Mouse (Mus musculus) hindbrain, embryonic 10.5 days (tissue): ENCODE results near the gene Smyd2. TPM values are rescaled to one million over a fixed set of nuclear protein-coding genes. Genes with fewer than 3 reads are reported as not detected.

Experiments used
- DNase-seq: peaks from one replicate; pipeline ENCODE4 v3.0.0-alpha.2; 2017; ENCODE audit warnings: low spot score
- H3K27ac ChIP-seq: fragments of 300-500 bp; sonication (generic); 2 replicates; pipeline ENCODE4 v1.5.1; 2016; ENCODE audit warnings: mild to moderate bottlenecking, moderate library complexity
- H3K27me3 ChIP-seq: fragments of 300-500 bp; sonication (generic); 2 replicates; pipeline ENCODE4 v1.6.1; 2016; ENCODE audit warnings: mild to moderate bottlenecking; ENCODE audit not compliant: poor library complexity, insufficient read depth, severe bottlenecking
- H3K36me3 ChIP-seq: fragments of 300-500 bp; sonication (generic); 2 replicates; pipeline ENCODE4 v1.6.1; 2016; ENCODE audit warnings: mild to moderate bottlenecking, moderate library complexity
- H3K4me1 ChIP-seq: fragments of 300-500 bp; sonication (generic); replicated peaks from 2 replicates; pipeline ENCODE4 v1.6.1; 2016; ENCODE audit warnings: mild to moderate bottlenecking
- H3K4me3 ChIP-seq: fragments of 300-500 bp; sonication (generic); 2 replicates; pipeline ENCODE4 v1.5.1; 2016; ENCODE audit warnings: mild to moderate bottlenecking, moderate library complexity
- H3K9me3 ChIP-seq: fragments of 300-500 bp; sonication (generic); 2 replicates; pipeline ENCODE4 v1.6.1; 2016; ENCODE audit warnings: mild to moderate bottlenecking, moderate library complexity
- whole genome bisulfite sequencing: fragments of 180-500 bp; shearing (Covaris S2); methylation state at CpG from one replicate; pipeline ENCODE4 v1.1.7; 2016; 5-methylcytosine and 5-hydroxymethylcytosine counted together
- polyA plus RNA-seq: library from polyadenylated mRNA; unstranded; fragments of >200 nt; fragmentation: Nextera tagmentation; extraction: Ambion mirVana; gene quantifications from 2 replicates; pipeline ENCODE4 v1.2.1, GENCODE M21; 2016

Gene Smyd2
- polyA plus RNA-seq, 1 experiment from 2014 or later, result 59.7 TPM

DNA sequence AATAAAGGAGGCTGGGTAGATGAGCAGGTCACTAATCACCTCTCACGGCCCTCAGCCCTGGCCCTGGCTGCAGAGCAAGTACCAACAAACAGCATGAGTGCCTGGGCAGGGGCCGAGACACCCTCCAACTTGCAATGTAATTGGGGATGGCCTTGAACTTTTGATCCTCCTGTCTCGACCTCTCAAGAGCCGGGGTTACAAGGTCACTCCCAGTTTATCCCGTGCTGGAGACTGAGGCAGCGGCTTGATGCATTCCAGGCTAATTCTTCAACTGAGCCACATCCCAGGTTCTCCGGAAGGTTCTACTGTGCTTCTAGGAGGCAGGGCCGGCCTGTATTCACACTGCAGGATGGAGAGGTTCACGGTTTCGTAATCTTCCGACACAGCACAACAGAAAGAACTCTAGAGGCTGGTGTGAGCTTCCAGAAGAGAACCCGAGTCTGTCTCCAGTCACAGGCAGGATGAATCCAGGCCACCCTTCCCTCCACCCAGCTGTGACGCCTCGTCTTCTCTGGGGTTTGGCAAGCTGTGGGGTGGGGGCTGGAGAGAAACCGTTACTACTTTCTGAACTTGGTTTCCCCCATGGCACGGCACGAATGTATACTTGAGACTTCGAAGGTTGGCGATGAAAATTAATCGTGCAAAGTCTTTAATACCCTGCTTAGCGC, 8.9 kb downstream of the Smyd2 start:
- Histone ChIP-seq H3K27me3 (peaks cover 3% of the 10 kb centered on the region; the same call in 1 of the 2 replicates), H3K27ac (no peak overlapping the region), H3K4me1 (peaks cover 63% of the 10 kb centered on the region), H3K9me3 (no peaks in the 10 kb centered on the region), H3K4me3 (no peak overlapping the region), H3K36me3 (peaks cover 23% of the 10 kb centered on the region)
- WGBS, result 90% methylated on average over 21 of the region's 21 CpGs
- no peak for DNase-seq

DNA sequence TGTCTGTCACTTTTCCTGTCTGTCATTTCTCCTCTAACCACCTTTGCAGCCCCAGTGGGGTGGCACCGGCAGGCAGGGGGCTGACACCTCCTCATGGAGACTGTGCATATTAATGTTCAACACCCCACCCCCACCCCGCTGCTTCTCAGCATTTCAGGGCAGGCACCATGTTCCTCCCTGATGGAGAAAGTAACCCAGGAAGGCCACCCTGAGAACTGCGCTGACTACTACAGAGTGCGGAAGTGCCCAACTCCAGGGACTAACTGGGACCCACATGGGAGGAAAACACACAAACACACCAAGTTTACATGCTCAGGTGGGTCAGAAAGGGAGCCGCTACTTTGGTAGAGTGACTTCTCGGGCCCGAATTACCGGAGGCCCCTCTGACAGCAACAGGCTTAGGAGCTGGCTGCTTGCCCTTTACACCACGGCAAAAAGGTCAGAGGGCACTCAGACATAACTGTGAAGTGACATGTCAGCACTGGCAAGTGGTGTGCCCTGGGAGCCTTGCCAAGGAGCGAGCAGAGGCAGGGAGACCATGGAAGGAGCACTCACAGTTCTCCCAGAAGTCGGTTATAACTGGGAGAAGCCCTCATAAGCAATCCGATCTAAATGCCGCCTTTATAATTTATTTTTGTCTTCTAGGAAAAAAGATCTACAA, 11.3 kb downstream of the Smyd2 start:
- no peak overlapping the region for H3K27ac ChIP-seq
- peaks cover 3% of the 10 kb centered on the region; the same call in 1 of the 2 replicates for H3K27me3 ChIP-seq

DNA sequence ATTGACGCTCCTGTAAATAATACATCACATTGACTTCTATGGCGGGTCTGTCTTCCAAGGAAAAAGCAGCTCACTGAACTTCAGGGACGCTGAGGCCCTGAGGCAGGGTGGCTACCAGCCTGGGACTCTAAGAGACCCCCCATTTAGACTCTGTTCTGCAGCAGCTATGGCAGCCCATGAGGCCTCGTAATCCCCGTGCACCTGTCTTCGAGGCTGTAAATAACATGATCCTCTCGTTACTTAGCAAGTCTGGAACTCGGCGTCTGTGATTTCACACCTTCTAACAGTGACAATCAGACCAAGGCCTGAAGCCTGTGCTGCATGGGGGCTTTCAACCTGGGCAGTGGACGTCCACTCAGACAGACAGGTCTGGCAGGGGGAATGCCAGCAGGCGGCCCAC, 19.0 kb downstream of the Smyd2 start:
- no peak overlapping the region for H3K4me3 ChIP-seq
- no peaks in the 10 kb centered on the region for H3K27me3 ChIP-seq
- WGBS, result 91% methylated on average over 11 of the region's 11 CpGs
- H3K36me3 ChIP-seq, result peaks cover 33% of the 10 kb centered on the region
- no peaks in the 10 kb centered on the region for H3K9me3 ChIP-seq
- H3K4me1 ChIP-seq, result peaks cover 3% of the 10 kb centered on the region; the same call in 1 of the 2 replicates
- no peak overlapping the region for H3K27ac ChIP-seq
- DNase-seq, result no peak

More for the DNA sequence above, 11.3 kb downstream of the Smyd2 start:
- peaks cover 28% of the 10 kb centered on the region for H3K36me3 ChIP-seq
- no peak overlapping the region for H3K4me3 ChIP-seq
- peaks cover 40% of the 10 kb centered on the region for H3K4me1 ChIP-seq
- DNase-seq, result no peak
- 61% methylated on average over 13 of the region's 13 CpGs for WGBS
- H3K9me3 ChIP-seq, result no peaks in the 10 kb centered on the region

DNA sequence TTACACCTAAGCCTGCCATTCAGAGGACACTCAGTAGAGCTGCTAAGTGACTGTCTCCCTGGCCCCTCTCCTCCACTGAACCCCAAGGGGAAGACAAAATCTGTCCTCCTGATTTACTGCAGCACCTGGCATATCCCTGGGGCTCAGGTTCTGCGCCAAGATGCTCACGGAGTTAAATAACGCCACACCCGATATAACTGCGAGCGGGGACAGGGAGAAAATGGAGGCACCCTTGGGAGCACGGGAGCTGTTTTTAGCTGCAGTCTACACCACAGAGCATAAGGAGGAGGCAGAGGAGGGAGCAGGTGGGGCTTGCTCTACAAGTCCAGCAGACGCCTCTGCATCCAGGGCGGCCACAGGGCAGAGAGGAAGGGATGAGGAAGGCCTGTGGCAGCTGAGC, 19.8 kb downstream of the Smyd2 start:
- no peaks in the 10 kb centered on the region for H3K9me3 ChIP-seq
- H3K4me3 ChIP-seq, result no peak overlapping the region
- no peak overlapping the region for H3K27ac ChIP-seq
- H3K36me3 ChIP-seq, result peaks cover 29% of the 10 kb centered on the region
- WGBS, result 91% methylated on average over 9 of the region's 9 CpGs
- DNase-seq, result no peak
- H3K4me1 ChIP-seq, result peaks cover 9% of the 10 kb centered on the region; the same call in 1 of the 2 replicates
- H3K27me3 ChIP-seq, result no peaks in the 10 kb centered on the region

DNA sequence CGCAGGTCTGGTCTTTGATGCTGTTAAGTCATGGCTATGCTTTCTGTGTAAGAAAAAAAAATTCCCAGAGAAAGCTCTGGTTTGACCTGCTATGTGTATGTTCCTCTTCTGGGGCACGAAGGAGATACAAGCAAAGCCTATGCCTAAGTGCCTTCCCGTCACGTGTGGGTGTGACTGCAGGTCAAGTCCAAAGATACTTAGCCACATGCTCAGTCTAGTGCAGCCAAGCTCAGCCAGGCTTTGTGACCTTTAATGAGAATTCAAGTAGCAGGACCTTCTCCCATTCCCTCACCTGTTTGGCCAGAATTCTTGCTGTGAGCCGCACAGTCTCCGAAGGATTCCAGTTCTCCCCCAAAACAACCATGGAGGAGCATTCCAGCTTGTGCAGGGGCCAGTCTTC, 22.6 kb downstream of the Smyd2 start:
- Histone ChIP-seq H3K4me1 (peaks cover 9% of the 10 kb centered on the region), H3K9me3 (no peaks in the 10 kb centered on the region), H3K27ac (no peak overlapping the region), H3K4me3 (no peak overlapping the region), H3K27me3 (no peaks in the 10 kb centered on the region), H3K36me3 (peaks cover 53% of the 10 kb centered on the region)
- WGBS, result 92% methylated on average over 6 of the region's 6 CpGs
- no peak for DNase-seq

DNA sequence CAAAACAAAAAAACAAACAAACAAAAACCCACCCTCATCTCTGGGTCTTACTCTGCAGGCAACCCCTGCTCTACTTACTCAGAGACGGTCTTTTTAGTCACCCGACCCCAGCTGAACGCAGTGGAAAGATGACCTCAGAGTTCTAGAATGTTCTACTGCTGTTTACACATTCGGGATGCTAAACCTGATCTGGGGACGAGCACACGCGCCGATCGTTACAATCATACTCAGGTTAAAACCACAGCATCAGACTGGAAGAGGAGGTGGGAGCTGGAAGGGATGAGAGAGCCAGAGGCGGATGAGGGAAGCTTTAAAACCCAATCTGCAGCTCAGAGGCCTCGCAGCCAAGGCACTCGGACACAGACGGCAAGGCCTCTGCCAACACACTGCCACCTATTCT, 23.5 kb downstream of the Smyd2 start:
- no peaks in the 10 kb centered on the region for H3K9me3 ChIP-seq
- no peak for DNase-seq
- no peak overlapping the region for H3K27ac ChIP-seq
- peaks cover 12% of the 10 kb centered on the region for H3K4me1 ChIP-seq
- 93% methylated on average over 13 of the region's 13 CpGs for WGBS
- H3K36me3 ChIP-seq, result peaks cover 58% of the 10 kb centered on the region
- H3K4me3 ChIP-seq, result no peak overlapping the region
- H3K27me3 ChIP-seq, result no peaks in the 10 kb centered on the region

DNA sequence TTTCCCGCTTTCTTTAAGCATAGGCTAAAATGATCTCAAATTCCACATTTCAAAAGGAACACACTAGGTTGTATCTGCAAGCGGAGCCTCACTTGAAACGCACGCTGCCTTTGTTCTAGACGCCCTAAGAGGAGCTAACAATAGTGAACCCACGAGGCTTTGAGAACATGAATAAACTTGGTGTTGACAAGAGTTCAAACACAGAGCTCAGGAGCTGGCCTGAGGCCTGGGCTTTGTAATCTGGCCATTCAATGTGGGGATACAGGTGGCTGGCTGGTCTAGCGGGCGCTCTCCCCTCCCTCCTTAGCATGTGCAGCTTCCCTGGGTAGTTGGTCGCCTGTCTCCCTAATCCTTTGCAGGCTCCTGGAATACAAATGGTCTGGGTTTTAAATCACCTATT, 24.3 kb downstream of the Smyd2 start:
- Histone ChIP-seq H3K27ac (no peak overlapping the region), H3K9me3 (no peaks in the 10 kb centered on the region), H3K36me3 (peaks cover 62% of the 10 kb centered on the region), H3K4me1 (peaks cover 12% of the 10 kb centered on the region), H3K4me3 (no peak overlapping the region), H3K27me3 (no peaks in the 10 kb centered on the region)
- WGBS, result 75% methylated on average over 9 of the region's 9 CpGs
- DNase-seq, result no peak

DNA sequence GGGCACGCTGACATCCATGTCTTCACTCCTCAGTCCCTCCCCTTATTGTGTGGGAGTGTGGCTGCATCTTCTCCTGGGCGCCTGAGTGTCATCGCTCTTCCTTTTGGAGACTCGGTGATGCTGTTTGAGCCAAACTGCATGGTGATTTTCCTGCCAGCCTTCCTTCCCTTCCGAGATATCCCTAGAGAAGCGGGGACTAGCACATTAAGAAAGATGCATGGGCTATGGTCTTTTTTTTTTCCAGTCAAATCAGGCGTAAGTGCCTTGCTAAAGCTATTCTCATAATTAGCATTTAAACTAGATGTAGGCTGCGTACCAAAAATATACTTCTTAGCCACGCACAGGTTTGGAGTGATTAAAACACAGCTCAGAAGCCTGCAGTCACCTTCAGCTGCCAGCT, 28.0 kb downstream of the Smyd2 start:
- Histone ChIP-seq H3K27ac (no peak overlapping the region), H3K4me3 (no peak overlapping the region), H3K36me3 (peaks cover 57% of the 10 kb centered on the region), H3K9me3 (no peaks in the 10 kb centered on the region), H3K4me1 (peaks cover 22% of the 10 kb centered on the region), H3K27me3 (no peaks in the 10 kb centered on the region)
- DNase-seq, result no peak
- WGBS, result 86% methylated on average over 9 of the region's 9 CpGs

DNA sequence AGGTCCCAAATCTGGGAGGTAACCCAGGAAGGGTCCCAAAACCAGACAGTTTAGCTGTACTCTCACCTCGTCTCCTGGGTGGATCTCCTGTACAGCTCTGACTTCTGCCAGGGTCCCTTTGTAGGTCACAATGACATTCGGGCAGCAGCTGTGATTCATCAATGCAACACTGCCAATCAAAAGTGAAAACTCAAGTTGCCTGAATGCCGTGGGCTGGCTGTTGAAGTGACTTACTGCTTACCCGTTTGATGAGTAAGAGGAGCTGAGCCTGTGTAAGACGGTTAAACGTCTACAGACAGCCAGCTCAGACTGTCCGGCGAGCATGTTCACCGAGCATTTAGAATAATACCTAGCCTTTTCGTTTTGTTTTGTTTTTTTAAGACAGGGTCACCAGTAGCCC, 33.4 kb downstream of the Smyd2 start:
- no peak for DNase-seq
- Histone ChIP-seq H3K9me3 (no peaks in the 10 kb centered on the region), H3K27ac (no peak overlapping the region), H3K4me3 (no peak overlapping the region), H3K4me1 (peaks cover 38% of the 10 kb centered on the region), H3K27me3 (no peaks in the 10 kb centered on the region), H3K36me3 (peaks cover 35% of the 10 kb centered on the region)
- WGBS, result 71% methylated on average over 10 of the region's 10 CpGs

DNA sequence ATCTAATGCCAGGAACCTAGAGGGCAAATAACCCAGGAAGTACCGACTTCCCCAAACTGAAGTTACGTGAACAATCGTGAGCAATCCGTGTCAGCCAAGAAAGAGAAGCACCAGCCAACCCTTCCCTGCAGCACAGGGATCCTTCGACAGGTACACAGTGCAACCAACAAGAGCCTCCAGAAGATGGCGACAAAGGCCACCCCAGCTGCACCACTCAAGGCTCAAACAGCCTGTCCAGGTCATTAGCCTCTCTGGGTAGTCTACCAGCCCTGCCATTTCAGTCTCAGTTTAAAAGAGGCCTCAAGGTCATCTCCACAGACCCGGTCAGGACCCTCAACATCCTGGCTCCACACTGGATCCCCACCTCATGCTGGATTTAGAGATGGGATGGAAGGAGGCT, 34.6 kb downstream of the Smyd2 start:
- Histone ChIP-seq H3K4me1 (peaks cover 47% of the 10 kb centered on the region), H3K9me3 (no peaks in the 10 kb centered on the region), H3K27me3 (no peaks in the 10 kb centered on the region), H3K27ac (no peak overlapping the region), H3K36me3 (peaks cover 23% of the 10 kb centered on the region), H3K4me3 (no peak overlapping the region)
- DNase-seq, result peak; percentile 77
- 36% methylated on average over 7 of the region's 7 CpGs for WGBS

DNA sequence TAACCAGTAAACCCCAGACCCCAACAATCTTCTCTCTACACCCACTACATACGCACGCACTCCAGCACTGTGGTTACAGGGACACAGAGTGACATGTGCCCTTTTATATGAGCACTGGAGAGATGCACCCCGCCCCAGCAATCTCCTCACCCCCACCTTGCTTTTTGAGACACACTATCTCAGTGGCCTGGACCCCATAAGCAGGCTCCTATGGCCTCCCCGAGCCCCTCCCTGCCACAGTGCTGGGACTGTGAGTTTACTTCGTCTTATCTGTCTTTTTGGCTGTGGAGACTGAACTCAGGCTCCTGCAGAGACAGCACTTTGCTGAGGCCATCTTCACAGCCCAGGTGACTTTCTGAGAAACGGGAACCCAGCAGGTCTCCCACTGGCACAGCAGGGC, 36.2 kb downstream of the Smyd2 start:
- no peak overlapping the region for H3K27ac ChIP-seq
- no peaks in the 10 kb centered on the region for H3K9me3 ChIP-seq
- no peak overlapping the region for H3K4me3 ChIP-seq
- DNase-seq, result no peak
- peaks cover 19% of the 10 kb centered on the region for H3K36me3 ChIP-seq
- H3K4me1 ChIP-seq, result peaks cover 47% of the 10 kb centered on the region
- no peaks in the 10 kb centered on the region for H3K27me3 ChIP-seq
- 84% methylated on average over 6 of the region's 6 CpGs for WGBS

DNA sequence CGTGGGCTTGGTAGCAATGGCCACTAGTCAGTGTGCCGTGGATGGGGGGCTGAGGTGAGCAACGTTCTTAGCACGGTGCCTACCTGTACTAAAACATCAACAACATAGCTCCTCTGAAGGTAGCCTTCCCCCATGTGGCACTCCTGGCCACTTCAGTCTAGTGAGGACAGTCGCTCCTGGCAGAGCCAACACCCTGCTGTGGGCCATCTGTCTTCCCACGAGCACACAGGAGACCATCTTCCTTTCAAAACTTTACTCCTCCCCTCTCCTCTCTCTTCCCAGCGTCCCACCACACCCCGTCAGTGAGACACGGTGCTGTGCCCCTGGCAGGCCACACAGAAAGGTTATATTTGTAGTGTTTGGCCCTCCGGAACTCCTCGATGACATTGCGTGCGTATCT, 37.2 kb downstream of the Smyd2 start:
- 60% methylated on average over 13 of the region's 13 CpGs for WGBS
- Histone ChIP-seq H3K27ac (peak overlapping the region; percentile 24), H3K4me3 (no peak overlapping the region), H3K9me3 (no peaks in the 10 kb centered on the region), H3K36me3 (peaks cover 23% of the 10 kb centered on the region), H3K4me1 (peaks cover 47% of the 10 kb centered on the region), H3K27me3 (no peaks in the 10 kb centered on the region)
- no peak for DNase-seq

DNA sequence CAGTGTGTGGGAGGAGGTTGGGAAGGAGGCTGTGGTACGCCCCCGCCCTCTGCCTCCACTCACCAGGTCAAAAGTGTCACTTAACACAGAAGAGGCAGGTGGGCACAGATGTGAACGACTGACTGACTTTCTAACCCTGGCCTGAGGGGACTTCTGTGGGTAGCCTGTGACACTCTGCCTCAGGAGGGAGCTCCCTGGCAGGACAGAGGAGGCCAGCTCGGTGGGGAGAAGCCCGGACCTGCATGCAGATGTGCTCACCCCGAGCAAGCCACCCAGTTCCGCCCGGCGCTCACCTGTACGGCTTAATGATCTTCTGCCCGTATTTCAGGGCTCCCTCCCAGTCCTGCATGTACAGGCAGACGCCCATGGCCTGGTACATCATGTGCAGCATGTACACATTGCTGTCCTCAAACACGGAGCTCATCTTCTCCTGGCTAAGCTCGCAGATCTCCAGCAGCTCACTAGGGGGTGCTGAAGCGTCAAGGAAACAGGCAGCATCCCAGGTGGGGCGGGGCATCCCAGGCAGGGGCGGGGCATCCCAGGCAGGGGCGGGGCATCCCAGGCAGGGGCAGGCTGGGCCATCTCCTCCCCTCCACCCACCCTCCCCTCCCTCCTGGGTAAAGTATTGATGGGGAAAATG, 38.5 kb downstream of the Smyd2 start:
- peak; percentile 64 for DNase-seq
- H3K36me3 ChIP-seq, result peaks cover 26% of the 10 kb centered on the region
- no peak overlapping the region for H3K4me3 ChIP-seq
- H3K27me3 ChIP-seq, result no peaks in the 10 kb centered on the region
- peaks cover 34% of the 10 kb centered on the region for H3K4me1 ChIP-seq
- H3K27ac ChIP-seq, result peak overlapping the region; percentile 30; the same call in 1 of the 2 replicates
- no peaks in the 10 kb centered on the region for H3K9me3 ChIP-seq
- WGBS, result 42% methylated on average over 18 of the region's 18 CpGs
